Mouse (Mus musculus): ENCODE data around the gene Slc9a9. TPM values are rescaled to one million over a fixed set of nuclear protein-coding genes. Genes with fewer than 3 reads are reported as not detected.

Gene Slc9a9
- polyA plus RNA-seq, 1 experiment: 0.69 TPM

GRCm38 (mm10) chr9:95193672-95194071, 524.0 kb downstream of the Slc9a9 start:
- Histone ChIP-seq H3K27ac (ENCODE audit: control insufficient read depth, insufficient read depth, low read depth, low read length) (no peak overlapping the region), H3K27me3 (ENCODE audit: control insufficient read depth, insufficient read depth, low read length) (no peaks in the 10 kb centered on the region), H3K36me3 (ENCODE audit: control insufficient read depth, insufficient read depth, low read length) (no peaks in the 10 kb centered on the region), H3K4me3 (ENCODE audit: control insufficient read depth, low read depth, low read length) (no peak overlapping the region), H3K4me1 (ENCODE audit: control insufficient read depth, insufficient read depth, low read length) (no peaks in the 10 kb centered on the region)
- TF ChIP-seq CTCF (IDR thresholded peaks at IDR 0.05; ENCODE audit: control insufficient read depth, insufficient read depth, insufficient replicate concordance, low read depth, low read length) (no peak), POLR2A (IDR thresholded peaks at IDR 0.05; ENCODE audit: control insufficient read depth, low read depth, low read length) (no peak)

GRCm38 (mm10) chr9:95194158-95194557, 524.4 kb downstream of the Slc9a9 start:
- Histone ChIP-seq H3K27me3 (ENCODE audit: control insufficient read depth, insufficient read depth, low read length) (no peaks in the 10 kb centered on the region), H3K27ac (ENCODE audit: control insufficient read depth, insufficient read depth, low read depth, low read length) (no peak overlapping the region), H3K4me1 (ENCODE audit: control insufficient read depth, insufficient read depth, low read length) (no peaks in the 10 kb centered on the region), H3K4me3 (ENCODE audit: control insufficient read depth, low read depth, low read length) (no peak overlapping the region), H3K36me3 (ENCODE audit: control insufficient read depth, insufficient read depth, low read length) (no peaks in the 10 kb centered on the region)
- TF ChIP-seq POLR2A (IDR thresholded peaks at IDR 0.05; ENCODE audit: control insufficient read depth, low read depth, low read length): no peak
- no peak for TF ChIP-seq CTCF (IDR thresholded peaks at IDR 0.05; ENCODE audit: control insufficient read depth, insufficient read depth, insufficient replicate concordance, low read depth, low read length)

DNA sequence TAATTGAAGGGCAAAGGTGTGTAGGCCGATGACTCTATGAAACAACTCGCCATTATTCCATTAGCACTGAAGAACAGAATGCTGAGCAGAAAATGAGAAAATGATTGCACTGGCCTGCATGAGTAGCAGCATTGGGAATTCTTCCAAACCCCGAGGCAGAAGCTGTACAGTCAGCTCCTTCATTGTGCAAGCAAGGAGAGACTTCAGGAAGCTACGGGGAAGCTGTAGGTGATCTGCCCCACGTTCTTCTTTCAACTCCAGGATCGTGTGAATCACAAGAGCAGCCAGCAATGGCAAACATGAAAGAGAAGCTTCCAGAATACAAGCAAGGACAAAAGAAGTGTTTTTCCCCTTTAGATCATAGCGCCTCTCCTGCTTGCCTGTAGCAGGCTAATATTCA, 538.0 kb downstream of the Slc9a9 start:
- no peak overlapping the region for H3K4me3 ChIP-seq (ENCODE audit: control insufficient read depth, low read depth, low read length)
- TF ChIP-seq CTCF (IDR thresholded peaks at IDR 0.05; ENCODE audit: control insufficient read depth, insufficient read depth, insufficient replicate concordance, low read depth, low read length) (no peak), POLR2A (IDR thresholded peaks at IDR 0.05; ENCODE audit: control insufficient read depth, low read depth, low read length) (no peak)
- no peak overlapping the region for H3K27ac ChIP-seq (ENCODE audit: control insufficient read depth, insufficient read depth, low read depth, low read length)
- no peaks in the 10 kb centered on the region for H3K4me1 ChIP-seq (ENCODE audit: control insufficient read depth, insufficient read depth, low read length)
- H3K27me3 ChIP-seq (ENCODE audit: control insufficient read depth, insufficient read depth, low read length): no peaks in the 10 kb centered on the region
- no peaks in the 10 kb centered on the region for H3K36me3 ChIP-seq (ENCODE audit: control insufficient read depth, insufficient read depth, low read length)

GRCm38 (mm10) chr9:95208681-95209080, 539.0 kb downstream of the Slc9a9 start:
- Histone ChIP-seq H3K36me3 (ENCODE audit: control insufficient read depth, insufficient read depth, low read length) (no peaks in the 10 kb centered on the region), H3K27me3 (ENCODE audit: control insufficient read depth, insufficient read depth, low read length) (no peaks in the 10 kb centered on the region), H3K4me3 (ENCODE audit: control insufficient read depth, low read depth, low read length) (no peak overlapping the region)

GRCm38 (mm10) chr9:95220009-95220408, 550.3 kb downstream of the Slc9a9 start:
- no peaks in the 10 kb centered on the region for H3K4me1 ChIP-seq (ENCODE audit: control insufficient read depth, insufficient read depth, low read length)
- no peak overlapping the region for H3K4me3 ChIP-seq (ENCODE audit: control insufficient read depth, low read depth, low read length)
- H3K27me3 ChIP-seq (ENCODE audit: control insufficient read depth, insufficient read depth, low read length): no peaks in the 10 kb centered on the region
- H3K27ac ChIP-seq (ENCODE audit: control insufficient read depth, insufficient read depth, low read depth, low read length): no peak overlapping the region
- TF ChIP-seq CTCF (IDR thresholded peaks at IDR 0.05; ENCODE audit: control insufficient read depth, insufficient read depth, insufficient replicate concordance, low read depth, low read length) (no peak), POLR2A (IDR thresholded peaks at IDR 0.05; ENCODE audit: control insufficient read depth, low read depth, low read length) (no peak)
- H3K36me3 ChIP-seq (ENCODE audit: control insufficient read depth, insufficient read depth, low read length): no peaks in the 10 kb centered on the region

More at GRCm38 (mm10) chr9:95208681-95209080, 539.0 kb downstream of the Slc9a9 start:
- Histone ChIP-seq H3K4me1 (ENCODE audit: control insufficient read depth, insufficient read depth, low read length) (no peaks in the 10 kb centered on the region), H3K27ac (ENCODE audit: control insufficient read depth, insufficient read depth, low read depth, low read length) (no peak overlapping the region)
- TF ChIP-seq POLR2A (IDR thresholded peaks at IDR 0.05; ENCODE audit: control insufficient read depth, low read depth, low read length) (no peak), CTCF (IDR thresholded peaks at IDR 0.05; ENCODE audit: control insufficient read depth, insufficient read depth, insufficient replicate concordance, low read depth, low read length) (no peak)

DNA sequence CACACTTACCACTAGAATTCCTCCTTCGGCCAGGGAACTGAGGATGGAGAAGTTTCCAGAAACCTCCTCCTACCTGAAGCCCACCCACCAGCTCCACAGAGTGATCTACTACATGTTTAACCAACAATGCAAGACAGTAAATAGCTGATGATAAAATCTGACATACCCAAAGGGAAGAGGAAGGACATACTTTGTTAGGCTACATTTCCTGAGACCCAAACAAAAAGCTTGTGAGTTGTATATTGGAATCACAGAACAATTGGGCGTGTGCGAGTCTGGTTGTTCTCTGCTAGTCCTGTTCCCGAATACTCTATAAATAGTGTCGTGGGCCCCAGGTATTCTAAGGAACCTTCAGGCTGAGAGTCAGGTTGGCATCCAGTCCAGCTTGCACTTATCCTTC, 551.6 kb downstream of the Slc9a9 start:
- Histone ChIP-seq H3K4me3 (ENCODE audit: control insufficient read depth, low read depth, low read length) (no peak overlapping the region), H3K4me1 (ENCODE audit: control insufficient read depth, insufficient read depth, low read length) (no peaks in the 10 kb centered on the region), H3K27me3 (ENCODE audit: control insufficient read depth, insufficient read depth, low read length) (no peaks in the 10 kb centered on the region), H3K36me3 (ENCODE audit: control insufficient read depth, insufficient read depth, low read length) (no peaks in the 10 kb centered on the region), H3K27ac (ENCODE audit: control insufficient read depth, insufficient read depth, low read depth, low read length) (no peak overlapping the region)
- TF ChIP-seq POLR2A (IDR thresholded peaks at IDR 0.05; ENCODE audit: control insufficient read depth, low read depth, low read length): no peak
- no peak for TF ChIP-seq CTCF (IDR thresholded peaks at IDR 0.05; ENCODE audit: control insufficient read depth, insufficient read depth, insufficient replicate concordance, low read depth, low read length)

- Histone ChIP-seq H3K4me1 (ENCODE audit: control insufficient read depth, insufficient read depth, low read length) (no peaks in the 10 kb centered on the region), H3K27me3 (ENCODE audit: control insufficient read depth, insufficient read depth, low read length) (no peaks in the 10 kb centered on the region), H3K4me3 (ENCODE audit: control insufficient read depth, low read depth, low read length) (no peak overlapping the region), H3K27ac (ENCODE audit: control insufficient read depth, insufficient read depth, low read depth, low read length) (no peak overlapping the region), H3K36me3 (ENCODE audit: control insufficient read depth, insufficient read depth, low read length) (no peaks in the 10 kb centered on the region)
- no peak for TF ChIP-seq CTCF (IDR thresholded peaks at IDR 0.05; ENCODE audit: control insufficient read depth, insufficient read depth, insufficient replicate concordance, low read depth, low read length)
- TF ChIP-seq POLR2A (IDR thresholded peaks at IDR 0.05; ENCODE audit: control insufficient read depth, low read depth, low read length): no peak
Measured at GRCm38 (mm10) chr9:95226986-95227385, 557.3 kb downstream of the Slc9a9 start.

- TF ChIP-seq CTCF (IDR thresholded peaks at IDR 0.05; ENCODE audit: control insufficient read depth, insufficient read depth, insufficient replicate concordance, low read depth, low read length) (no peak), POLR2A (IDR thresholded peaks at IDR 0.05; ENCODE audit: control insufficient read depth, low read depth, low read length) (no peak)
- H3K4me3 ChIP-seq (ENCODE audit: control insufficient read depth, low read depth, low read length): no peak overlapping the region
- no peaks in the 10 kb centered on the region for H3K36me3 ChIP-seq (ENCODE audit: control insufficient read depth, insufficient read depth, low read length)
- H3K4me1 ChIP-seq (ENCODE audit: control insufficient read depth, insufficient read depth, low read length): no peaks in the 10 kb centered on the region
- no peak overlapping the region for H3K27ac ChIP-seq (ENCODE audit: control insufficient read depth, insufficient read depth, low read depth, low read length)
- H3K27me3 ChIP-seq (ENCODE audit: control insufficient read depth, insufficient read depth, low read length): no peaks in the 10 kb centered on the region
Measured at GRCm38 (mm10) chr9:95228123-95228522, 558.4 kb downstream of the Slc9a9 start.
